Mouse (Mus musculus) brain, embryonic 14.5 days (tissue): Measurements from ENCODE around the gene Fam166b.

ENCODE experiments used
- CTCF ChIP-seq: fragments of 200-500 bp; IDR thresholded peaks from 2 replicates; pipeline ENCODE4 v1.5.1; 2012; ENCODE audit warnings: inconsistent platforms, mild to moderate bottlenecking, moderate library complexity, borderline replicate concordance; ENCODE audit not compliant: insufficient read depth, insufficient read length; ENCODE audit errors: extremely low read depth
- POLR2A ChIP-seq: fragments of 200-500 bp; IDR thresholded peaks from 2 replicates; pipeline ENCODE4 v1.6.1; 2012; ENCODE audit warnings: mild to moderate bottlenecking, inconsistent platforms, borderline replicate concordance; ENCODE audit not compliant: poor library complexity, insufficient read depth, insufficient read length, severe bottlenecking; ENCODE audit errors: extremely low read depth

DNA sequence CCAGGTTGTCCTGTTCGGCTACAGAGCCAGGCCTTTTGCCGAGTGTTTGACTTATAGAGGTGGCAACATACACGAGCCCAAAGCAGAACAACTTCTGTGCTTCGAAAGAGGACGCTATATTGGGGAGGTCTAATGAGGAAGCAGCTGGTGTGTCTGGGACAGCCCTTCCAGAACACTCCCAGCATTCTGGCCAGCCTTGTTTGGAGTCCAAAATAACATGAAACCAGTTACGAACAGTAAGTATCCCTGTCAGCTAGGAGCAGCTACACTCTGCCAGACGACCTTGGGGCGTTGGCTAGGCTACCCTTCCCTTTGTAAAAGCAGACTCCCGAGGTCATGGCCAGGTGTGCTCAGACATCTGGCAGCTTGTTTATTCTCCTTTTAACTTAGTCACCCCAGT, 26.7 kb downstream of the Fam166b start:
- TF ChIP-seq CTCF (no peak), POLR2A (no peak)
